Mouse (Mus musculus) spleen, postnatal 14 days (tissue): ENCODE measurements around the gene Fdx1l.

Experiments
- DNase-seq, 2 experiments: peaks; one replicate each; pipeline ENCODE4 v3.0.0; 2021 to 2022; ENCODE audit warnings: low spot score in 2 of 2

Gene Fdx1l

GRCm38 (mm10) chr9:21073044-21073840 is at the start of gene Fdx1l, which contains the start of gene Gm49373:
Fdx1l (minus strand) TSS chr9:21073614.
Gm49373 (minus strand) TSS chr9:21073096.
- DNase-seq, result peak; percentile 65 to 79

GRCm38 (mm10) chr9:21121483-21121882 is 48.1 kb upstream of the Fdx1l start:
- DNase-seq, result no peak

GRCm38 (mm10) chr9:21117073-21117472 is 43.7 kb upstream of the Fdx1l start:
- no peak for DNase-seq

DNA sequence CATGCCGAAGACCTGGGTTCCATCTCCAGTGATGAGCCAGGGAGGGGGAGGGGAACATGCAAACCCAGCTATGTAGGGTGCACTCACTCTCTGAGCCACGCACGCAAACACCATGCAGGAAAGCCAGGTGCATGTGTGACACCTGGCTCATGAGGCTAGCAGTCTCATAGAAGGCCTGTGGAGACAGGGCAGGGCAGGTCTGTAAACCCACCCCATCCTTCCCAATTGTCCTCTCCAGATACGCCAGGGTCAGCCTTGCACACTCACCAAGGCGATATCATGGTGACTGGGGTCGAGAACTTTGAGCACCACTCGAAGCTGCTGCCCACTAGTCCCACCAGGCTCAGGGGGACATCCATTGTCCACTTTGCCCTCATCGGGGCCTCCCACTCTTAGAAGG is 41.7 kb upstream of the Fdx1l start:
- DNase-seq, result no peak

GRCm38 (mm10) chr9:21114190-21114589 is 40.8 kb upstream of the Fdx1l start:
- no peak for DNase-seq

GRCm38 (mm10) chr9:21113751-21114150 is 40.3 kb upstream of the Fdx1l start:
- no peak for DNase-seq

- DNase-seq, result no peak
These were observed 34.3 kb upstream of the Fdx1l start for GRCm38 (mm10) chr9:21107607-21108237.

DNA sequence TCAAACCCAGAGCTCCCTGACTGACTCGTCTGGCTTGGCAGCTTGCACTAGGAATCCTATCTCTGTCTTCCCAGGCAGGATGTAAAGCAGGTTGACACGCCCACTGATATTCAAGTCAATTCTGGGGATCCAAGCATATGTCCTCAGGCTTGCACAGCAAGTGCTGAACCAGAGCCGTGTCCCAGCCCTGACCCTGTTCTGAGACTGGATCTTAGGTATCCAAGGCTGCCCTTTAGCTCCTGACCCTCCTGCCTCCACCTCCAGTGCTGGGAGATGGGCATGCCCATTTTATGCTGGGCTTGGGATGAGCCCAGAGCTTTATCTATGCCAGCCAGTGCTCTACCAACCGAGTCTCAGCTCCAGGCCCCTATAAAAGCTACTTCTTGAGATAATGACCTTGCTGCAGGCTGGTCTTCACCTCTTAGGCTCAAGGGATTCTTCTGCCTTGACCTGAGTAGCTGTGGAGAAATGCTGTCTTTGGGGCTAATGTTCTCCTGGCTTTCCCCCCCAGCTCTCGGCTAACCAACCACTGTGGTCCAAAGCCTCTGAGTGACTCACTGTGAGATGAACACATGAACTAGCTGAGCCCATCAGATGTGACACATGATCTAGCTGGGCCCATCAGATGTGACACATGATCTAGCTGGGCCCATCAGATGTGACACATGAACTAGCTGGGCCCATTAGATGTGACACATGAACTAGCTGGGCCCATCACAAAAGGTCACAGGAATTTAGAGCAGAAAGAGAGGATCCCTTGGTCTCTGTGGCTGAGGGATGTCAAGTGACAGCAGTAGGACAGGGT is 32.5 kb upstream of the Fdx1l start:
- no peak for DNase-seq

DNA sequence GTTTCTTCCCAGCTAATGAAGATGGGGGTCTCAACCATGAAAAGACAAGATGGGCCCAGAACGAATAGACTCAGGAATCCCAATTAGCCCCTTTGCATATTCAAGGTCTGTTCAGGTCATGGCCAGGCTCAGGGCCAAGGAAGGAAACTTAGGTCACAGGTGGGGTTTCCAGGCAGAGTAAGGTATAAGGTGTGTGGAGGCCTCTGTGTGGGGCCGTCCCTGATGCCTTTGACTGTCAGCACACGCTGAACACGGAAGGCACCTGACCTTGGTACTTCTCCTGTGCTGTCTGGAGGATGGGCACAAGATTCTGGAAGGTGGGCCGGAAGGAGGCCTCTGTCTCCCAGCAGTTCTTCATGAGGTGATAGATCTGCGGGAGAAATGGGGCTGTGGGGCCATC is 31.4 kb upstream of the Fdx1l start:
- DNase-seq, result no peak

GRCm38 (mm10) chr9:21102076-21102475 is 28.7 kb upstream of the Fdx1l start:
- no peak for DNase-seq

- no peak for DNase-seq
These were observed 27.2 kb upstream of the Fdx1l start for GRCm38 (mm10) chr9:21100447-21101161.

DNA sequence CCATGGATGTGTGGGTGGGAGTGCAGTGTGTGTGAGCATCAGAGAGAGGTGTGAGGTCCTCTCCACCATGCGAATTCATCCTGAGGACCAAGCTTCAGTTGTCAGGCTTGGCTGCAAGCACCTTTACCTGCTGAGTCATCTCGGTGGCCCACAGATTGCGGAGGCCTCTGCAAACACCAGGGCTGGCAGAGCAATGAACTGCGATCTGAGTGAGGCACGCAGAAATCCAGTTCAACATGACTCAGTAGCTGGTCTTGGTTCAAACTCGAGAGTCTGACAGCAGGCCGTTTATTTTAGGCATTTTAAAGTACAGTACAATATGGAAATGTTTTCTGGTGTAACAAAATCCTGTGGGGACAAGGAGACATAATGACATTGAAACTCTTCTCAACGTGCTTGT is 24.4 kb upstream of the Fdx1l start:
- DNase-seq, result no peak

DNA sequence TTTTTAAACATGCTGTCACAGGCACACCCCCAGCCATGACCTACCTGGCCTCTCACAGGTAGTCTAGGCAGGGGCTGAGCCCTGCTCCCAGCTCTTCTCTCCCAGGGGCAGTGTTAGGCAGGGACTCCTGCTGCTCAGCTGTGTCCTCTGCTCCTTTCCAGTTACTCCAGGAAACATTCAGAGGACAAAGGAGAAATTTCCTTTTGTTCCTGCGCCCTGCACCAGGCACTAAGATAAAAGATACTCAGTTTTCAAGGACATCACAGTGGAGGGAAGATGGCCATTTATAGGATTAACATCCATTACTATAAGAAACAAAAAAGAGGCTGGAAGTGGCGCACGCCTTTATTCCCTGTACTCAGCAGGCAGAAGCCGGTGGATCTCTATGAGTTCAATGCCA is 22.5 kb upstream of the Fdx1l start:
- DNase-seq, result no peak

DNA sequence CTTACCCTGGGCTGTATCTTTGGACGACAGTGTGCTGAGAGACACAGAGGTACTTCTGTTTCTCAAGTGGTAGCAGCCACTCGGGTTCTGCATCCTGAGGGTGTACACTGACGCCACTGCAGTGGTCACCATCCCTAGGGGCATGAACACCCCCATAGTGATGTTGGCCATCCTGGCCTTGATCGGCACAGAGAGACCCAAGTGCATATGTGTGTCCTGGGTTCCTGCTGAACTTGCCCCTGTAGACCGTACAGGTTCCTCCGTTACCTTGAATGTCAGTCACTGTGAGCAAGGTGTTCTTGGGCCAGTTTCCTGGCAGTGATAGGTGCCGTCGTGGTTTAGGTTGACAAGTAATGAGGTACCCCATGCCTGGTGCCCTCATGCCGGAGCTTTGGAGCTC is 20.0 kb upstream of the Fdx1l start:
- no peak for DNase-seq

- DNase-seq, result peak; percentile 95
These were observed 18.4 kb upstream of the Fdx1l start, which contains the start of the genes Gm38431 and Raver1 for GRCm38 (mm10) chr9:21091707-21092320. Gm38431 (minus strand) TSS chr9:21091997. Raver1 (minus strand) TSS chr9:21092008.

GRCm38 (mm10) chr9:21090972-21091706 is 17.7 kb upstream of the Fdx1l start:
- DNase-seq, result no peak

GRCm38 (mm10) chr9:21090537-21090936 is 17.1 kb upstream of the Fdx1l start:
- DNase-seq, result no peak

DNA sequence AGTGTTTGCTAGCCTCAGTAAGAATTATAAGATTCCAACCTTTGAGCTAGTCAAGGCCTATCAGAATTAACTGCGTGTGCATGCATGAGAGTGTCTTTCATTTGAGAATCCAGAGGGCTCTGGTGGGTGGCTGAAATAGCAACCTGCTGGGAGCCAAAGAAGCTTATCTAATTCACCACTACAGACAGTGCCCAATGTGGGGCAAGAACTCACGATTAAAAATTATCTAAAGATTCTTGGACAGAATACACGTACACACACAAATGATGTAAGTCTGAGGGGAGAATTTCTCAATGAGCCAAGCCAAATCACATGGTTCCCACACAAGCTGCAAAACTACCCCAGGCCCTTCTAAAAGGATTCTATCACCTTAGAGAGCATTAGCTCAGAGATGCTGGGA is 9.9 kb upstream of the Fdx1l start:
- no peak for DNase-seq

DNA sequence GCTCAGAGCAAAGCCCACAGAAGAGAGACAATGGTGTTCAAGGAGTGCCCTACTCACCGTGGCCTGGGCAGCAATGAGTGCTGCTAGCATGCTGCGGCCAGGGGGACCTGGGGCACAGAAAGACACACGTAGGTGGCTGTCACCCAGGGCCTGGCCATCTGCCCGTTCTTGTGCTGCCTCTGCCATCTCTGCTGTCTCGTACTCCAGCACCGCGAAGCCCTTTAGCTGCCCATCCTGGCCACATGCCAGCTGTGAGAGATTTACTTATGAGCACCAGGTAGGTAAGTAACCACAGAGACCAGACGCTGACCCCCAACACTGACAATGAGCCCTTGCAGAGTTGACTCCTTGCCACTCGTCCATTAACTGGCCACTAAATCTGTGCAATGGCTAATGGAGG is 7.7 kb upstream of the Fdx1l start:
- no peak for DNase-seq

DNA sequence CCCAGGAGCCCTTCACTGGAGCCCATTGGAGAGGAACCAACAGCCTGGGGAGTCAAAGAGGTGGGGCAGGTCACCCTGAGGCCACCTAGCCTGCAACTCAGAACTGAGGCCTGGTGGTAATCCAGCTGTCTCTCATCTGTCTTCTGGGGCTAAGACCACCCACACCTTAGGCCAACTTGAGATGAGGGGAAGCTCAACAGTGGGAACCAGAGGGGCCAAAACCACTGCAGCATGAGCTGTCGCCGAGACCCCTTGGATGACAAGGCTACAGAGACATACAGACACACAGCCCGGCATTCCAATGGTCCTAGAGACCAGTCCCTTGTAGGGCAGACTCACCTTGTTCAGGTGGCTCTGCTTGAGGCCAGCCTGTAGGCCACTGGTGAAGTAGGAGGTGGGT is 2.2 kb upstream of the Fdx1l start:
- DNase-seq, result no peak

DNA sequence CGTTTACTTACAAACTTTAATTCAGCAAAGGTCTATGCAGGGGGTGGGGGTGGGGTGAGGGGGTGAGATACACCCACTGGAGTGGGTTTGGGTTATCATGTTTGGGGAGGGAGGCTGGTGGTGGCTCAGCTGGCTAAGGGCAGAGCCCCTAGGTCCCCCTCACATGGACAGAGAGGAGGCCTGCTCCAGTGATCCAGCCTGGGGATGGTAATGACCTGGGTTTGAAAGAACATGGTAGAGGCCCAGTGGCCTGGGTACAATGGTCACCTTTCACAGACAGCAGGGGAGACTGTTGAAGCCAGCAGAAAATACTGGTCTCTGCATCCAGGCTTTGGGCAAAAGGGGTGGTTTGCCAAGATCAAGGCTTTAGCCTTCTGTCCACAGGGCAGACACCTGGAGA is 759 bp upstream of the Fdx1l start:
- DNase-seq, result no peak
